Mouse (Mus musculus): Measurements from ENCODE around the gene Slc2a13. TPM values are rescaled to one million over a fixed set of nuclear protein-coding genes. Genes with fewer than 3 reads are reported as not detected.
A peak's percentile ranks its signal among the peaks of the same experiment; 100 is the strongest.

Gene Slc2a13
- polyA plus RNA-seq, 1 experiment, result 1.2 TPM

- 77% methylated on average over 10 of the region's 10 CpGs for WGBS
- DNase-seq (ENCODE audit: low read depth, low spot score), result no peak
Observed at GRCm38 (mm10) chr15:91524451-91524850, 48.6 kb downstream of the Slc2a13 start.

- DNase-seq (ENCODE audit: low read depth, low spot score), result no peak
- WGBS, result 85% methylated on average over 6 of the region's 6 CpGs
Observed at GRCm38 (mm10) chr15:91503291-91503690, 69.8 kb downstream of the Slc2a13 start.

- DNase-seq (ENCODE audit: low read depth, low spot score), result no peak
- WGBS, result 64% methylated on average over 1 of the region's 1 CpGs
Observed at GRCm38 (mm10) chr15:91502661-91503060, 70.4 kb downstream of the Slc2a13 start.

GRCm38 (mm10) chr15:91502235-91502634 is 70.8 kb downstream of the Slc2a13 start:
- no peak for DNase-seq (ENCODE audit: low read depth, low spot score)
- 92% methylated on average over 9 of the region's 9 CpGs for WGBS

- WGBS, result 56% methylated on average over 4 of the region's 4 CpGs
- no peak for DNase-seq (ENCODE audit: low read depth, low spot score)
Observed at GRCm38 (mm10) chr15:91495014-91495413, 78.0 kb downstream of the Slc2a13 start.

- 90% methylated on average over 14 of the region's 14 CpGs for WGBS
- no peak for DNase-seq (ENCODE audit: low read depth, low spot score)
Observed at GRCm38 (mm10) chr15:91479924-91480615, 93.0 kb downstream of the Slc2a13 start.

GRCm38 (mm10) chr15:91477766-91478165 is 95.3 kb downstream of the Slc2a13 start:
- peak; percentile 54 for DNase-seq (ENCODE audit: low read depth, low spot score)
- WGBS, result 24% methylated on average over 5 of the region's 5 CpGs

- WGBS, result 93% methylated on average over 2 of the region's 2 CpGs
- no peak for DNase-seq (ENCODE audit: low read depth, low spot score)
Observed at GRCm38 (mm10) chr15:91473690-91474409, 99.2 kb downstream of the Slc2a13 start.

GRCm38 (mm10) chr15:91465331-91465730 is 107.7 kb downstream of the Slc2a13 start:
- WGBS, result 68% methylated on average over 3 of the region's 3 CpGs
- DNase-seq (ENCODE audit: low read depth, low spot score), result no peak

- no peak for DNase-seq (ENCODE audit: low read depth, low spot score)
- WGBS, result 89% methylated on average over 10 of the region's 10 CpGs
Observed at GRCm38 (mm10) chr15:91463857-91464435, 109.1 kb downstream of the Slc2a13 start.

GRCm38 (mm10) chr15:91463026-91463661 is 109.9 kb downstream of the Slc2a13 start:
- 47% methylated on average over 16 of the region's 16 CpGs for WGBS
- DNase-seq (ENCODE audit: low read depth, low spot score), result peak; percentile 33

GRCm38 (mm10) chr15:91461940-91462339 is 111.1 kb downstream of the Slc2a13 start:
- 74% methylated on average over 2 of the region's 2 CpGs for WGBS
- DNase-seq (ENCODE audit: low read depth, low spot score), result no peak

GRCm38 (mm10) chr15:91457202-91457601 is 115.9 kb downstream of the Slc2a13 start:
- DNase-seq (ENCODE audit: low read depth, low spot score), result no peak
- 66% methylated on average over 2 of the region's 2 CpGs for WGBS

GRCm38 (mm10) chr15:91445399-91445798 is 127.7 kb downstream of the Slc2a13 start:
- WGBS, result 78% methylated on average over 6 of the region's 6 CpGs

GRCm38 (mm10) chr15:91443449-91443848 is 129.6 kb downstream of the Slc2a13 start:
- DNase-seq (ENCODE audit: low read depth, low spot score), result no peak
- 94% methylated on average over 8 of the region's 8 CpGs for WGBS

More at GRCm38 (mm10) chr15:91445399-91445798, 127.7 kb downstream of the Slc2a13 start:
- DNase-seq (ENCODE audit: low read depth, low spot score), result no peak

GRCm38 (mm10) chr15:91439883-91440282 is 133.2 kb downstream of the Slc2a13 start:
- DNase-seq (ENCODE audit: low read depth, low spot score), result no peak
- 88% methylated on average over 2 of the region's 2 CpGs for WGBS

- whole genome bisulfite sequencing, result 89% methylated on average over 6 of the region's 6 CpGs
- no peak for DNase-seq (ENCODE audit: low read depth, low spot score)
Observed at GRCm38 (mm10) chr15:91425426-91425825, 147.6 kb downstream of the Slc2a13 start.

GRCm38 (mm10) chr15:91406979-91407378 is 166.1 kb downstream of the Slc2a13 start:
- 73% methylated on average over 7 of the region's 7 CpGs for WGBS
- no peak for DNase-seq (ENCODE audit: low read depth, low spot score)

- 75% methylated on average over 4 of the region's 4 CpGs for WGBS
- no peak for DNase-seq (ENCODE audit: low read depth, low spot score)
Observed at GRCm38 (mm10) chr15:91395165-91395564, 177.9 kb downstream of the Slc2a13 start.

GRCm38 (mm10) chr15:91383694-91384093 is 189.4 kb downstream of the Slc2a13 start:
- 49% methylated on average over 1 of the region's 1 CpGs for WGBS
- DNase-seq (ENCODE audit: low read depth, low spot score), result peak; percentile 35
